Mouse (Mus musculus) frontal cortex, adult 2 months (tissue): ENCODE data around the gene Irf2bp1. TPM values are rescaled to one million over a fixed set of nuclear protein-coding genes. Genes with fewer than 3 reads are reported as not detected.

ENCODE experiments used
- DNase-seq, 2 experiments: peaks; one replicate each; pipeline ENCODE4 v3.0.0; 2022; ENCODE audit warnings: low spot score in 1 of 2; ENCODE audit errors: extremely low spot score in 1 of 2
- polyA plus RNA-seq: library from polyadenylated mRNA; depleted of rRNA; stranded (reverse); fragments of >200 nt; gene quantifications from 2 replicates; pipeline ENCODE4 v1.2.3, GENCODE M21; 2012

The Irf2bp1 gene
- polyA plus RNA-seq, 1 experiment = 29.0 TPM

DNA sequence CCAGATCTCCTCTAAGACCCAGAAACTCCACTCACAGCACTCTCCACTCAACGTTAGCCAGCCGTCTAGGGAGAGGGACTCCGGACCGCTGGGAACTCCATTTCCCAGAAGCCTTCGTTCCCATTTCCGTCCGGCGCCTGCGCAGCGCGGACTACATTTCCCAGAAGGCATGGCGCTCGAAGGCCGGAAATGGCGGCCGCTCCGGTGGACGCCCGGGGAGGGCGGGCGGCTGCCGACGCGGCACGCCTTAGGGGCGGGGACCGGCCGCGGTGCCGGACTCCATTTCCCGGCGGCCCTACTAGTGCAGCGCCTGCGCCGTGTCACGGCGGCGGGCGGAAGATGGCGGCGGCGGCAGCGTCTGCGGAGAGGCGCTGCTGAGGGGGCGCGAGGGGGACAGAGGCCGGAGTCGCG, 20.3 kb downstream of the Irf2bp1 start, which contains the start of gene Sympk:
Gene Sympk, plus strand, starts transcription at position 282 of the 411 bp plus-strand sequence.
- peak; percentile 91 to 96 for DNase-seq

DNA sequence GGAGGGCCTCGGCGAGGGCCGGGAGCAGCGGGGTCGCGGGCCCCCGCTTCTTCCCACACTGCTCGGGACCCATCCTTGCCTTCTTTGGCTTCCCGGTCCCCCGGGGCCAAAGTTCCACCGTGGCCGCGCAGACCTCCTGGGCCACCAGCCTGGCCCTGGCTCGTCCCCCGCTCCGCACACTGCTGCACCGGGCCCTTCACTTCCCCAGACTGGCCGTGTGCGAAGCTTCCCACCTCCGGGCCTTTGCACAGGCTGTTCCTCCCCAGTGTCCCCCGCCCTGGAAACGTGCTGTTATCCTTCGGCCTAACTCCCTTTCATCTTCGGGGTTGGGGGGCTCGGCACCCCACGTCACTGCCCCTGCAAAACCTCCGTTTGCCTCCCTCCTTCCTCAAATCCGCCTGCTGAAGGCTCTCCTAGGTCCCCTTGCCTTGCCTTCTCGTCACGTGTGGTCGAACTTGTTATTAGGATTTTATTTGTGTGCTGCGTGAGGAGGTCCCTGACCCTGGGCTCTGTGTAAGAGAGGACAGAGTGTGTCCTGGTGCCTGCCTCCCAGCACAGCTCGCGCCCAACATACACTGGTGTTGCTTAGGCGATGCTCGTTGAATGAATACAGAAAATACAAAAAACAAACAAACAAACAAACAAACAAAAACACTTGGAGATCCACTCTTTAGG, 20.9 kb downstream of the Irf2bp1 start:
- no peak for DNase-seq

- DNase-seq = no peak
Measured at GRCm38 (mm10) chr7:19028067-19028466, 24.2 kb downstream of the Irf2bp1 start.

DNA sequence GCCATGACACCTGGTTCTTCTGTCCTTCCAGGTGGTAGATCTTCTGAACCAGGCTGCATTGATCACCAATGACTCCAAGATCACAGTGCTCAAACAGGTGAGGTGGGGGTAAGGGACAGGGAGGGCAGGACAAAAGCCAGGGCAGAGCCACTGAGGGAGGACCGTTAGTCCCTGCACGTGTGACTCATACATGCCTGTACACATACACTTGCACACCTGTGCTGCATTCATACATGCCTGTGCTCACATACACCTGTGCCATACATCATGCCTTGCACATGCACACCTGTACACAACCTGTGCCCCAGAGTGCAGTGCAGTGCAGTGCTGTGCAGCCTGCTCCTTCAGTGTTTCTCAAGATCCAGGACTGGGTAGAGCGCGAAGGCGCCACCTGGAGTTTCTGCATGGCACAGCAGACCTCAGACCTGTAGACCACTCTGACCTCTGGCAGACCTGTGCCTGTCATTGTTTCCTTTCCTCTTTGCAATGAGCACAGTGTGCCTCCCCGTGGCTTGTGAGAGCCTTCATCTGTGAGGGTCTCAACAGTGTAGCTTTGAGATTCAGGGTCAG, 25.3 kb downstream of the Irf2bp1 start:
- DNase-seq = no peak

DNA sequence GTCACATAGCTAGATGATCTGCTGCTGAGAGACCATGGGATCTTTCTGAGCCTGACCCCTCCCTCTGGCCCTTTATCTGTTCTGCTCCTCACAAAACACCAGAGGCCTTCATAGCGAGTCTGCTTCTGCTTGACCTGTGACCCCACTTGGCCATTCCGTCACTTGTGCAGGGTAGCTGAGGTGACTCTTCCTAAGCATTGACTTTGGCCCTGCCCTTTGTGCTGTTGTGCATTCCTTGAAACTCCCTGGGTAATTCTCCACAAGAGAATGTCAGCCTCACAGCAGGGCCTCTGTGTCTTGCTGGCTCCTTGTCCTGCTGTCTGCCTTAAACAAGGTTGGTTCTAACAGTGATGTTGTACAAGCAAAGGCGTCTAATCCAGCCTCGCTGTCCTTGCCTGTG, 27.8 kb downstream of the Irf2bp1 start:
- DNase-seq = no peak

GRCm38 (mm10) chr7:19044616-19045015, 40.8 kb downstream of the Irf2bp1 start:
- DNase-seq = no peak

DNA sequence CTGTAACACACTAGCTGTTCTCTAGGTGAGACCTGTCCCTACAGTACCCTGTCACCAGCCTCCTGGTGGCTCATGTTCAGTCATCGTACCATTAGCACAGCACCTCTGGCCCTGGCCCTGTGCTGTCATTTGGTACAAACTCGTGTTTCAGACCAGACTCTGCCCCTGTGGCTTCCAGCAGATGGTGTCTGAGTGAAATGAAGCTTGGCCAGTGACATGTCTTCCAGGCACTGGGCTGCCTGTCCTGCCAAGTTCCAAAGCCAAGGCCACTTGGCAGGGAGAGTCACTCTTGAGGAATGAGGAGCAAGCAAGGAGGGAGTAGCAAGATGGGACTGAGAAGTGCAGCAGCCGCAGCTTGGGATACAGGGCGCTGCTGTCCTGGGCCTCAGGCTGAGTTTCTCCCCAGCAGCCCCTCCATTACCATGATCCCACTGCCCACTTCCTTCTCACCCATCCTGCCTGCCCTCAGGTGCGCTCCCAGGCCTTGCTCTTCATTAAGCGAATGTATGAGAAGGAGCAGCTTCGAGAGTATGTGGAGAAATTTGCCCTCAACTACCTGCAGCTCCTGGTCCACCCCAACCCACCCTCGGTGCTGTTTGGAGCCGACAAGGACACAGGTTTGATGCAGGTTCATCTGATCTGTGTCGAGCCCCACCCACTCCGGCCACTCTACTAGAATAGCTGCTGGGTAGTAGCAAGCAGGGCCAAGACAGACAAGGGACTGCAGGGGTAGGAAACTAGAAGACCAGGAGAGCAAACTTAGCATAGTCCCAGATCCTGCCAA, 42.6 kb downstream of the Irf2bp1 start:
- no peak for DNase-seq

GRCm38 (mm10) chr7:19048006-19048527, 44.2 kb downstream of the Irf2bp1 start:
- no peak for DNase-seq

DNA sequence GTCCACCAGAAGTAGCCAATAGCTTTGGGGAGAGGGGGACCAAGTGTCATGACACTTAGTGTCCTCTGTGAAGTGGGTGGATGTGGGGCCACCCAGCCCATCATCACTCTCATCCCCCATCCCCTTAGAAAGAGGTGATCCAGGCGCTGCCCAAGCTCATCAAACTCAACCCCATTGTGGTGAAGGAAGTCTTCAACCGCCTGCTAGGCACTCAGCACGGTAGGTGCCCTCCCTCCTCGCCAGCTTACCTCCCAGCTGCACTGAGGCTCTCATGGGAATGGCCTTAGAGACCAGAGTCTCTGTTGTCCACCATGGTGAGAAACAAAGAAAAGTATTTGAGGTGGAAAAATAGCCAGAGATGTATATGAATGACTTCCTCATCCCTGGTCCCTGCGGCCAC, 45.4 kb downstream of the Irf2bp1 start:
- no peak for DNase-seq

DNA sequence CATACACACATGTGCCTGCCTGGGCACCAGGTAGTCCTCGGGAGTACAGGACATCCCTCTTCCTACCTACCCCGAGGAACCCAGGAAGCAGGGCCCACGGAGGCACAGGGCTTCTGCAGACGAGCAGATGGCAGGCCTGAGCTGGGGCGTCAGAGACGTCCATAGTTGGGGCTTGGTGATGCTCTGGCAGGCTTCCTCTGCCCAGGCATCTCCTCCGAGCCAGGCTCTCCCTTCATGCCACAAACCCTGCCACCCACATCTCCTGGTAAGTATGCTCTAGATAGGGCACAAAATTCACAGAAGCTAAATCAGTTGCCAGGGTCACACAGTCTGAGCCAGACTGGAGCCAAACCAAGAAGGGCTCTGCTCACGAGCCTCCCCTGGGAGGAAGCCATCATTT, 46.3 kb downstream of the Irf2bp1 start:
- DNase-seq = peak in 1 of 2 experiments; percentile 49

- DNase-seq = no peak
Measured at GRCm38 (mm10) chr7:19051161-19051560, 47.3 kb downstream of the Irf2bp1 start.

- DNase-seq = peak; percentile 69
Measured at GRCm38 (mm10) chr7:19052345-19053135, 48.7 kb downstream of the Irf2bp1 start.

DNA sequence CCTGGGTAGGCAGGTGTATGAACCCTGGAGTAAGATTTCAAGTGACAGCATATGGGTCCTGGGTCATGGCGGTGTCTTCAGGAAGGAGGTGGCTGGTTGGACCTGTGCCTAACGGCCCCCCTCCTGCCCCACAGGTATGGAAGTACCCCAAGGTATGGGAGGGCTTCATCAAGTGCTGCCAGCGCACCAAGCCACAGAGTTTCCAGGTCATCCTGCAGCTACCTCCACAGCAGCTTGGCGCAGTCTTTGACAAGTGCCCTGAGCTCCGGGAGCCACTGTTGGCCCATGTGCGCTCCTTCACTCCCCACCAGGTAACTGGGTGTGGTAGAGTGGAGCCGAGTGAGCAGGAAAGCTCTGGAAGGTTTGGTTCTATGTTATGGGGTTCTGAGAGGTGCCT, 49.3 kb downstream of the Irf2bp1 start:
- DNase-seq = no peak

DNA sequence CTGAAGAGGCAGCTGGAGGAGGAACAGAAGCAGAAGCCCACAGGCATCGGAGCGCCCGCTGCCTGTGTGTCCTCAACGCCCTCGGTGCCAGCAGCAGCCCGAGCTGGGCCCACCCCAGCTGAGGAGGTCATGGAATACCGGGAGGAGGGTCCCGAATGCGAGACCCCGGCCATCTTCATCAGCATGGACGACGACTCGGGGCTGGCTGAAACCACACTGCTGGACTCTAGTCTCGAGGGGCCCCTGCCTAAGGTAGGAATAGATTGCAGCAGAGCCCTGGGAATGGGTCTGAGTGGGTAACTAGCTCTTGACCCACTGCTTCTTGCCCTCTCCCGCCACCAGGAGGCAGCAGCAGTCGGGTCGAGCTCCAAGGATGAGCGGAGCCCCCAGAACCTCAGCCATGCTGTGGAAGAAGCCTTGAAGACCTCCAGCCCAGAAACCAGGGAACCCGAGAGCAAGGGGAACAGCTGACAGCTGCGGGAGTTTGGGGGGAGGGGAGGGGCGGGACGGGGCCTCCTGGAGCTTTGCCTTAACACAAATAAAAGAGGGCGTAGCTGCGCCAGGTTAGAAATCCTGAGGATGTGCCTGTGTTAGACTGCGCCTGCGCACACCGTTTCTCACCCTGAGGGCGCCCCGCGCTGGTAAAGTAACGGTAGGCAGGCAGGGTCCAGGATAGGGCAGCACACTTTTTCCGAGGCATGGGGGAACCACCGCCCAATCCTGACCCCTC, 50.4 kb downstream of the Irf2bp1 start, which contains the start of gene Rsph6a:
Gene Rsph6a, plus strand, starts transcription at position 644 of the 730 bp plus-strand sequence.
- no peak for DNase-seq

- DNase-seq = no peak
Measured at GRCm38 (mm10) chr7:19054777-19055076, 50.9 kb downstream of the Irf2bp1 start.

- no peak for DNase-seq
Measured at GRCm38 (mm10) chr7:19055108-19055507, 51.3 kb downstream of the Irf2bp1 start.
